Mouse (Mus musculus) testis, adult 2 months (tissue): ENCODE results near the gene Icos.

Source experiments
- CTCF ChIP-seq: fragments of 200-500 bp; IDR thresholded peaks from 2 replicates; pipeline ENCODE4 v1.5.1; 2012; ENCODE audit warnings: low read depth, mild to moderate bottlenecking, inconsistent platforms, low read length, moderate library complexity; ENCODE audit not compliant: control insufficient read depth, insufficient read depth, insufficient replicate concordance
- POLR2A ChIP-seq: fragments of 200-500 bp; IDR thresholded peaks from 2 replicates; pipeline ENCODE4 v1.6.1; 2012; ENCODE audit warnings: low read depth, mild to moderate bottlenecking, inconsistent platforms, low read length, moderate library complexity; ENCODE audit not compliant: control insufficient read depth

DNA sequence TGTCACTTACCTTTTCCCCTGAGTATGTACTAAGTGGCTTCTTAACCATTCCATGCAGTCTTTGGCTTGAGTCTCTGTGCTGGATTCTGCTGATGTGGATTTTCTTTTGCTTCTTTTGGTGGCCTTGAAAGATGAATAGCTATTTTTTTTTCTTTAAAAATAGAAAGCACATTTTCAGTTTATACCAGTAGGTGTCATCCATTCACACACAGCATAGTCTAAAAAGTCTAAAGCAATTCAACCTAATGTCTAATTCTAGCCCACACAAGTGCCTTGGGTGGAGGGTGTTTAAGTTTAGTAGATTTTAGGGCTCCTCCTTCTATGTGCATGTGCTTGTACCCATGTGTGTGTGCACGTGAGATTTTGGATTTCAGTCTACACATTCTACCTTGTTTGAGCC is 6.9 kb upstream of the Icos start:
- TF ChIP-seq CTCF (no peak), POLR2A (no peak)
